Mouse (Mus musculus) bone marrow macrophage, adult 2 months (primary cell): ENCODE measurements around the gene Ap2a2.

Experiments used
- CTCF ChIP-seq: IDR thresholded peaks from 2 replicates; pipeline ENCODE4 v1.5.1; 2012; ENCODE audit warnings: low read depth, mild to moderate bottlenecking, low read length, moderate library complexity
- POLR2A ChIP-seq: IDR thresholded peaks from 2 replicates; pipeline ENCODE4 v1.6.1; 2012; ENCODE audit warnings: mild to moderate bottlenecking, low read depth, low read length, borderline replicate concordance

DNA sequence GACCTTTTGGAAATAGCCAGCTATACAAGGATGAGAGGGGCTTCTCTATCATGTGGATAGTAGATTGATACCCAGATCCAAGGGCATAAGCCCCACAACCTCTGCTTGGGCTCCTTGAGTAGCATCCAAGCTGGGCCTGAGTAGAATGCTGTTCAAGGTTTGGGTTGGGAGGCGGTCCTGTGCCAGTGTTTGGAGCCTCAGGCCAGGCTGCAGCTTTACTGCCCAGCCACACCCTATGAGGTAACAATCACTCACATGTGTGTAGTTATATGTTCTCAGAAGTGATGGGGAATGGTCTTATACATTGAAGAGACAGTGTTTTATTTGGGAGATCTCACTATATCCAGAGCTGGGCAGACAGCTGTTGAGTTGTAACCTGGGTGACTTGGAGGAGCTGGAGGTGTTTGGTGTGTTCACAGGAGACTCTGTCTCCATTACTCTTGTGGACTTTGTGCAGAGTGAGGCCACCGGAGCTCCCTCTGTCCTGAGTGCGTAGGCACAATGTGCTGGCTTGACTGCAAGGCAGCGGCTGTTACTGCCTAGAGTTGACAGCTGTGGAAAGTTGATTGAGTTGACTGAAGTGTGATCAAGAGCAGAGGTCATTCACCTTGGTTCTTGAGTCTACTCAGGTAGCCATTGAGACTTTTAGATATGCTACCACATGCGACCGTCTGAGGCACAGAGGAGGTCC lies 63.3 kb downstream of the Ap2a2 start:
- TF ChIP-seq CTCF (no peak), POLR2A (no peak)
